Mouse (Mus musculus) c-Kit-positive CD71-negative TER-119-negative erythroid progenitor cells, embryonic 14.5 days (primary cell): ENCODE measurements around the gene Nudt22.
A peak's percentile ranks its signal among the peaks of the same experiment; 100 is the strongest.
"Not testable (repeated sequence)": the region's sequence is repeated elsewhere in the genome, so short reads cannot be mapped to it uniquely, and the experiment has no call there.

Source experiments
- DNase-seq: peaks from one replicate; pipeline ENCODE4 v3.0.0-alpha.2; 2013; ENCODE audit warnings: low read depth

Nudt22 gene

GRCm38 (mm10) chr19:6995255-6995991 lies 494 bp downstream of the Nudt22 start:
- no peak for DNase-seq

- DNase-seq: no peak
Measured at GRCm38 (mm10) chr19:6994489-6994888, 1.4 kb downstream of the Nudt22 start.

GRCm38 (mm10) chr19:6994002-6994401 lies 1.9 kb downstream of the Nudt22 start:
- DNase-seq: no peak

- no peak for DNase-seq
Measured at GRCm38 (mm10) chr19:6993011-6993770, 2.7 kb downstream of the Nudt22 start.

- peak; percentile 98 for DNase-seq
Measured at GRCm38 (mm10) chr19:6992011-6992858, 3.7 kb downstream of the Nudt22 start, which contains the start of gene Dnajc4. Dnajc4 (minus strand) TSS chr19:6992572.

- DNase-seq: not testable (repeated sequence)
Measured at GRCm38 (mm10) chr19:6991166-6991565, 4.8 kb downstream of the Nudt22 start.

- no peak for DNase-seq
Measured at GRCm38 (mm10) chr19:6990712-6991111, 5.2 kb downstream of the Nudt22 start.

- DNase-seq: no peak
Measured at GRCm38 (mm10) chr19:6989251-6989650, 6.7 kb downstream of the Nudt22 start.

GRCm38 (mm10) chr19:6987904-6988285 lies 8.0 kb downstream of the Nudt22 start:
- no peak for DNase-seq

- DNase-seq: no peak
Measured at GRCm38 (mm10) chr19:6987061-6987903, 8.6 kb downstream of the Nudt22 start, which contains the start of gene Vegfb. Vegfb (minus strand) TSS chr19:6987651.

GRCm38 (mm10) chr19:6985951-6986708 lies 9.8 kb downstream of the Nudt22 start:
- DNase-seq: no peak

- DNase-seq: no peak
Measured at GRCm38 (mm10) chr19:6985300-6985699, 10.6 kb downstream of the Nudt22 start.

- no peak for DNase-seq
Measured at GRCm38 (mm10) chr19:6983621-6984020, 12.3 kb downstream of the Nudt22 start.

GRCm38 (mm10) chr19:6981465-6981864 lies 14.5 kb downstream of the Nudt22 start:
- no peak for DNase-seq

- DNase-seq: peak; percentile 98
Measured at GRCm38 (mm10) chr19:6980381-6981093, 15.4 kb downstream of the Nudt22 start, which contains the start of gene Fkbp2. Fkbp2 (minus strand) TSS chr19:6980501.

GRCm38 (mm10) chr19:6979486-6980380 lies 16.2 kb downstream of the Nudt22 start:
- peak; percentile 99 for DNase-seq

- no peak for DNase-seq
Measured at GRCm38 (mm10) chr19:6979001-6979479, 16.9 kb downstream of the Nudt22 start.

GRCm38 (mm10) chr19:6978639-6978974 lies 17.3 kb downstream of the Nudt22 start:
- no peak for DNase-seq
